Mouse (Mus musculus): ENCODE data around the gene Acox1. TPM values are rescaled to one million over a fixed set of nuclear protein-coding genes. Genes with fewer than 3 reads are reported as not detected.

Gene Acox1
- total and polyA plus RNA-seq, 2 experiments from 2014 or later, result 66.1 to 116 TPM

DNA sequence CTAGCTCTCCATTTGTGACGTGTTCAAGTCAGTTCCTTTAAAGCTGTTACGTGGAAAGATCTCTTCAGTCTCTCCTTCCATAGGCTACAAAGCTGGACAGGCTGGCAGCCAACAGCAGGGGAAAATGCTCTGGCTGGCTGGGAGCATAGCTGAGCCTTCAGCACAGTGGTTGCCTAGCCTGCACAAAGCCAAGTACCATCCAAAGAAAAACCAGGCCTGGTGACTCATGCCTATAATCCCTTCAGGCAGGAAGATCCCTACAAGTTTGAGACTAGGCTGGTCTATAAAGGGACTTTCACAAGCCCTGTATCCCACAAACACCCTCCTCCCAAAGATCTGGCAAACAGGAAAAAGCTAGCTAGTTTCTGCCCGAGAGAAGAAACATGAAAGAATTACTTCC is 13.0 kb downstream of the Acox1 start:
- no peaks in the 10 kb centered on the region for H3K4me1 ChIP-seq (ENCODE audit: insufficient read depth, low read length)
- 66% methylated on average over 3 of the region's 3 CpGs for WGBS
- no peak overlapping the region for H3K4me2 ChIP-seq (ENCODE audit: low read depth, low read length, poor library complexity, severe bottlenecking)
- no peaks in the 10 kb centered on the region for H3K9me3 ChIP-seq (ENCODE audit: low read length)
- peak; percentile 22 for DNase-seq (ENCODE audit: low spot score)
- TF ChIP-seq CTCF (IDR thresholded peaks at IDR 0.05), result no peak
- peak overlapping the region; percentile 59 for H3K27ac ChIP-seq (ENCODE audit: low read depth, low read length)
- H3K36me3 ChIP-seq (ENCODE audit: insufficient read depth, low read length), result peaks cover 42% of the 10 kb centered on the region
- no peak overlapping the region for H3K4me3 ChIP-seq (ENCODE audit: low read depth, low read length)
- H3K9ac ChIP-seq (replicated peaks; ENCODE audit: low read length, poor library complexity, severe bottlenecking), result no peak overlapping the region
- ATAC-seq (ENCODE audit: low FRiP score), result 0 out of 2 replicates have a peak, but pooled peaks have one; percentile 38
- H3K27me3 ChIP-seq (ENCODE audit: insufficient read depth, low read length), result no peaks in the 10 kb centered on the region

- no peak overlapping the region for H3K27ac ChIP-seq (ENCODE audit: low read depth, low read length)
- H3K27me3 ChIP-seq (ENCODE audit: insufficient read depth, low read length), result no peaks in the 10 kb centered on the region
- no peaks in the 10 kb centered on the region for H3K4me1 ChIP-seq (ENCODE audit: insufficient read depth, low read length)
- no peak for TF ChIP-seq CTCF (IDR thresholded peaks at IDR 0.05)
- no peak overlapping the region for H3K9ac ChIP-seq (replicated peaks; ENCODE audit: low read length, poor library complexity, severe bottlenecking)
- H3K36me3 ChIP-seq (ENCODE audit: insufficient read depth, low read length), result peaks cover 73% of the 10 kb centered on the region
- 90% methylated on average over 20 of the region's 20 CpGs for WGBS
- no peak overlapping the region for H3K4me2 ChIP-seq (ENCODE audit: low read depth, low read length, poor library complexity, severe bottlenecking)
- DNase-seq (ENCODE audit: low spot score) (no peak), ATAC-seq (ENCODE audit: low FRiP score) (no peak)
- no peak overlapping the region for H3K4me3 ChIP-seq (ENCODE audit: low read depth, low read length)
- H3K9me3 ChIP-seq (ENCODE audit: low read length), result no peaks in the 10 kb centered on the region
These were observed 20.3 kb downstream of the Acox1 start for GRCm38 (mm10) chr11:116178411-116179121.

- no peaks in the 10 kb centered on the region for H3K27me3 ChIP-seq (ENCODE audit: insufficient read depth, low read length)
- ATAC-seq (ENCODE audit: low FRiP score) (no peak), DNase-seq (ENCODE audit: low spot score) (no peak)
- H3K4me1 ChIP-seq (ENCODE audit: insufficient read depth, low read length), result no peaks in the 10 kb centered on the region
- H3K4me3 ChIP-seq (ENCODE audit: low read depth, low read length), result no peak overlapping the region
- H3K9ac ChIP-seq (replicated peaks; ENCODE audit: low read length, poor library complexity, severe bottlenecking), result no peak overlapping the region
- TF ChIP-seq CTCF (IDR thresholded peaks at IDR 0.05), result no peak
- peaks cover 72% of the 10 kb centered on the region for H3K36me3 ChIP-seq (ENCODE audit: insufficient read depth, low read length)
- H3K27ac ChIP-seq (ENCODE audit: low read depth, low read length), result no peak overlapping the region
- H3K9me3 ChIP-seq (ENCODE audit: low read length), result no peaks in the 10 kb centered on the region
- no peak overlapping the region for H3K4me2 ChIP-seq (ENCODE audit: low read depth, low read length, poor library complexity, severe bottlenecking)
- 74% methylated on average over 7 of the region's 7 CpGs for WGBS
These were observed 22.8 kb downstream of the Acox1 start for GRCm38 (mm10) chr11:116176010-116176409.

DNA sequence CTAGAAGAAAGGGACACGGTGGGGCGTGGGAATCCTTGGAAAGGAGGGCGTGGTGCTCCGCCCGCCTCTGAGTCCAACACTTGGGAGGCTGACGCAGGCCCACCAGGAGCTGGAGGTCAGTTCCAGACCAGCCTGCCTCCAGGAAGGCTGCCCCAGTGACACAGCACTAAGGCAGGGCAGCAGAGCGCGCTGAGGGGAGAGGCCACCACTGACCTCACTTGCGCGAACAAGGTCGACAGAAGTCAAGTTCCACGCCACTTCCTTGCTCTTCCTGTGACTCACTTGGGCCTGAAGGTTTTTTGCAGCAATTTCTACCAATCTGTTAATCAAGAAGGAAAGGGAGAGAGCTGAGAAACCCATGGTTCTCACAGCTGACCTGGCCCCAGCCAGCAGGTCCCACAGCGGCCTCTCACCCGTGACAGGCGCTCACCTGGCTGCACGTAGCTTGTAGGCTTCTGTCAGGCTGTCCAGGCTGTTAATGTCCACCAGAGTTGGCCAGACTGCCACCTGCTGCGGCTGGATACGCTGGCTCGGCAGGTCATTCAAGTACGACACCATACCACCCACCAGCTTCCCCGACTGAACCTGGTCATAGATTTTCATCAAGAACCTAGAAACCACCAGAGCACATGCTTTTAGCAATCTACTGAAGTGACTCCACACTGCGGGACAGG is 23.9 kb downstream of the Acox1 start:
- no peak for TF ChIP-seq CTCF (IDR thresholded peaks at IDR 0.05)
- Histone ChIP-seq H3K27me3 (ENCODE audit: insufficient read depth, low read length) (no peaks in the 10 kb centered on the region), H3K4me3 (ENCODE audit: low read depth, low read length) (no peak overlapping the region), H3K4me2 (ENCODE audit: low read depth, low read length, poor library complexity, severe bottlenecking) (no peak overlapping the region), H3K9me3 (ENCODE audit: low read length) (no peaks in the 10 kb centered on the region), H3K4me1 (ENCODE audit: insufficient read depth, low read length) (no peaks in the 10 kb centered on the region), H3K27ac (ENCODE audit: low read depth, low read length) (no peak overlapping the region), H3K9ac (replicated peaks; ENCODE audit: low read length, poor library complexity, severe bottlenecking) (no peak overlapping the region), H3K36me3 (ENCODE audit: insufficient read depth, low read length) (peaks cover 64% of the 10 kb centered on the region)
- DNase-seq (ENCODE audit: low spot score) (no peak), ATAC-seq (ENCODE audit: low FRiP score) (no peak)
- 93% methylated on average over 22 of the region's 22 CpGs for WGBS

DNA sequence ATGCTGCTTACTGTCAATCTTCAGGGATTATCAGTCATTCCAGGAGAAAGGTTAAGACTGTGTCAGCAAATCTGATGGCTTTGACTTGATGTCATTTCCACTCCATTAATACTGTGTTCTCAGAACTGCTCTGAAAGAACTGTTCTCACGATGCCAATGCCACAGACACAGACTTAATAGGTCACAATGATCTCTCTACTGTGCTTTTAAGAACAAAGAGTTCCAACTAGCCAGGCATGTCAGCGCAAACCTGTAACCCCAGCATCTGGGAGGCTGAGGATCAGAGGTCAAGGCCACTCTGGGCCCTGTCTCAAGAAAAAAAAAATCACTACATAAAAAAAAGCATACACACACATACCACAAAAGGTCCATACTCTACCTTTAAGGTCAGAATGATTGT is 26.9 kb downstream of the Acox1 start:
- Histone ChIP-seq H3K9ac (replicated peaks; ENCODE audit: low read length, poor library complexity, severe bottlenecking) (no peak overlapping the region), H3K4me2 (ENCODE audit: low read depth, low read length, poor library complexity, severe bottlenecking) (no peak overlapping the region), H3K27me3 (ENCODE audit: insufficient read depth, low read length) (no peaks in the 10 kb centered on the region), H3K9me3 (ENCODE audit: low read length) (no peaks in the 10 kb centered on the region), H3K4me3 (ENCODE audit: low read depth, low read length) (no peak overlapping the region), H3K4me1 (ENCODE audit: insufficient read depth, low read length) (0 out of 2 replicates have a peak, but pooled peaks cover under 1% of the 10 kb centered on the region), H3K27ac (ENCODE audit: low read depth, low read length) (no peak overlapping the region), H3K36me3 (ENCODE audit: insufficient read depth, low read length) (peaks cover 40% of the 10 kb centered on the region)
- no peak for TF ChIP-seq CTCF (IDR thresholded peaks at IDR 0.05)
- ATAC-seq (ENCODE audit: low FRiP score) (no peak), DNase-seq (ENCODE audit: low spot score) (no peak)
- WGBS, result 81% methylated on average over 2 of the region's 2 CpGs

Measured in midbrain, postnatal 0 days (tissue).